Mouse (Mus musculus) midbrain, embryonic 16.5 days (tissue): Measurements from ENCODE around the gene Vmn1r159. TPM values are rescaled to one million over a fixed set of nuclear protein-coding genes. Genes with fewer than 3 reads are reported as not detected.
"Not testable (repeated sequence)": the region's sequence is repeated elsewhere in the genome, so short reads cannot be mapped to it uniquely, and the experiment has no call there.

Experiments
- ATAC-seq: fragments of 200-750 bp; cut with Nextera tagmentation; 2 replicates; pipeline ENCODE4 v1.8.0; 2017; ENCODE audit warnings: moderate TSS enrichment
- H3K27ac ChIP-seq: fragments of 300-500 bp; sonication (generic); 2 replicates; pipeline ENCODE4 v1.5.1; 2014; ENCODE audit warnings: mild to moderate bottlenecking, low read length, mixed read lengths
- H3K27me3 ChIP-seq: fragments of 300-500 bp; sonication (generic); 2 replicates; pipeline ENCODE4 v1.6.1; 2014; ENCODE audit warnings: low read depth, low read length, mixed read lengths; ENCODE audit not compliant: control insufficient read depth, insufficient read depth
- H3K36me3 ChIP-seq: fragments of 300-500 bp; sonication (generic); 2 replicates; pipeline ENCODE4 v1.6.1; 2014; ENCODE audit warnings: mild to moderate bottlenecking, low read length, moderate library complexity, mixed read lengths; ENCODE audit not compliant: control insufficient read depth, insufficient read depth
- H3K4me1 ChIP-seq: fragments of 300-500 bp; sonication (generic); 2 replicates; pipeline ENCODE4 v1.6.1; 2014; ENCODE audit warnings: mild to moderate bottlenecking, low read length, mixed read lengths; ENCODE audit not compliant: control insufficient read depth, insufficient read depth
- H3K4me2 ChIP-seq: fragments of 300-500 bp; sonication (generic); 2 replicates; pipeline ENCODE4 v1.6.1; 2014; ENCODE audit warnings: mild to moderate bottlenecking, low read length, mixed read lengths
- H3K4me3 ChIP-seq: fragments of 300-500 bp; sonication (generic); 2 replicates; pipeline ENCODE4 v1.5.1; 2014; ENCODE audit warnings: low read depth, mild to moderate bottlenecking, low read length, moderate library complexity, mixed read lengths
- H3K9ac ChIP-seq: fragments of 300-500 bp; sonication (generic); 2 replicates; pipeline ENCODE4 v1.6.1; 2014; ENCODE audit warnings: low read depth, low read length, mixed read lengths
- H3K9me3 ChIP-seq: fragments of 300-500 bp; sonication (generic); replicated peaks from 2 replicates; pipeline ENCODE4 v1.6.1; 2014; ENCODE audit warnings: mild to moderate bottlenecking, low read length, mixed read lengths; ENCODE audit not compliant: control insufficient read depth, poor library complexity, severe bottlenecking
- WGBS: fragments of 180-500 bp; shearing (Covaris S2); extraction: QIAGEN DNeasy Blood & Tissue Kit; methylation state at CpG from one replicate; pipeline ENCODE4 v1.1.7; 2014; 5-methylcytosine and 5-hydroxymethylcytosine counted together
- polyA plus RNA-seq: library from polyadenylated mRNA; unstranded; fragments of >200 nt; fragmentation: Nextera tagmentation; extraction: Ambion mirVana; gene quantifications from 2 replicates; pipeline ENCODE4 v1.2.1, GENCODE M21; 2015

Gene Vmn1r159
- not detected in 2 replicates for polyA plus RNA-seq

- not testable (repeated sequence) for ATAC-seq, H3K27ac ChIP-seq, H3K9ac ChIP-seq, H3K4me3 ChIP-seq, H3K36me3 ChIP-seq, H3K9me3 ChIP-seq, H3K4me1 ChIP-seq, H3K4me2 ChIP-seq, H3K27me3 ChIP-seq
- WGBS, result 61% methylated on average over 2 of the region's 3 CpGs
Measured at GRCm38 (mm10) chr7:22843505-22843904, at the start of gene Vmn1r159. Gene Vmn1r159, minus strand, starts transcription at chr7:22843605.

GRCm38 (mm10) chr7:22870924-22871323, 27.5 kb upstream of the Vmn1r159 start, which contains the start of gene Vmn1r160:
Gene Vmn1r160, plus strand, starts transcription at chr7:22871224.
- not testable (repeated sequence) for H3K36me3 ChIP-seq, ATAC-seq, H3K4me2 ChIP-seq, H3K4me1 ChIP-seq, H3K9ac ChIP-seq, H3K9me3 ChIP-seq, H3K27me3 ChIP-seq, H3K4me3 ChIP-seq, H3K27ac ChIP-seq
- 50% methylated on average over 1 of the region's 3 CpGs for WGBS

Other genes with a start within 250 kb of the Vmn1r159 start
- gene Vmn1r155, start 185.6 kb downstream of the Vmn1r159 start, polyA plus RNA-seq, result not detected in 2 replicates
- gene Gm8693, start 151.3 kb downstream of the Vmn1r159 start, polyA plus RNA-seq, result not detected in 2 replicates
- gene Gm4567, start 123.9 kb downstream of the Vmn1r159 start, polyA plus RNA-seq, result not detected in 2 replicates
- not detected in 2 replicates for gene Vmn1r157, start 81.9 kb downstream of the Vmn1r159 start, polyA plus RNA-seq
- gene Vmn1r158, start 52.8 kb downstream of the Vmn1r159 start, polyA plus RNA-seq, result not detected in 2 replicates
- gene Vmn1r160, start 27.6 kb upstream of the Vmn1r159 start, polyA plus RNA-seq, result not detected in 2 replicates
- not detected in 2 replicates for gene Gm4214, start 141.1 kb upstream of the Vmn1r159 start, polyA plus RNA-seq
- gene Gm4216, start 176.3 kb upstream of the Vmn1r159 start, polyA plus RNA-seq, result not detected in 2 replicates
- not detected in 2 replicates for gene Vmn1r163, start 211.9 kb upstream of the Vmn1r159 start, polyA plus RNA-seq
- not detected in 2 replicates for gene Gm8720, start 223.9 kb upstream of the Vmn1r159 start, polyA plus RNA-seq